Mouse (Mus musculus): ENCODE results near the gene Zfp991. TPM values are rescaled to one million over a fixed set of nuclear protein-coding genes. Genes with fewer than 3 reads are reported as not detected.
"Not testable (repeated sequence)": the region's sequence is repeated elsewhere in the genome, so short reads cannot be mapped to it uniquely, and the experiment has no call there.

Gene Zfp991
- polyA plus RNA-seq (2014; fragmentation: Nextera tagmentation; extraction: Ambion mirVana) = 10.4 and 12.6 TPM in 2 replicates

GRCm38 (mm10) chr4:147131837-147132459 is at the start of gene Zfp991:
Gene Zfp991 (plus strand): TSS chr4:147132038.
- not testable (repeated sequence) for H3K36me3 ChIP-seq (replicated peaks; ENCODE audit: control insufficient read depth, insufficient read depth, low read depth, low read length); H3K27me3 ChIP-seq (ENCODE audit: control insufficient read depth, insufficient read depth, low read length); H3K9ac ChIP-seq (replicated peaks; ENCODE audit: low read length); H3K4me3 ChIP-seq (ENCODE audit: low read depth, low read length); H3K4me2 ChIP-seq (ENCODE audit: low read depth, low read length); H3K9me3 ChIP-seq (replicated peaks; ENCODE audit: control insufficient read depth, low read length); H3K4me1 ChIP-seq (ENCODE audit: control insufficient read depth, insufficient read depth, low read length); ATAC-seq (replicated peaks; ENCODE audit: insufficient number of reproducible peaks, low FRiP score, low TSS enrichment, low read depth); DNase-seq (ENCODE audit: low spot score); H3K27ac ChIP-seq (replicated peaks; ENCODE audit: low read depth, low read length)
- 40% methylated on average over 2 of the region's 15 CpGs for WGBS

- WGBS = 74% methylated on average over 2 of the region's 2 CpGs
Observed at GRCm38 (mm10) chr4:147095641-147096040, 36.2 kb upstream of the Zfp991 start.

GRCm38 (mm10) chr4:147101666-147102626 is 29.9 kb upstream of the Zfp991 start:
- Histone ChIP-seq H3K4me3 (ENCODE audit: low read depth, low read length) (peak overlapping the region; percentile 43), H3K4me2 (ENCODE audit: low read depth, low read length) (peak overlapping the region; percentile 77), H3K9ac (replicated peaks; ENCODE audit: low read length) (peak overlapping the region; percentile 43)
- not testable (repeated sequence) for H3K4me1 ChIP-seq (ENCODE audit: control insufficient read depth, insufficient read depth, low read length); H3K9me3 ChIP-seq (replicated peaks; ENCODE audit: control insufficient read depth, low read length); H3K27ac ChIP-seq (replicated peaks; ENCODE audit: low read depth, low read length); H3K36me3 ChIP-seq (replicated peaks; ENCODE audit: control insufficient read depth, insufficient read depth, low read depth, low read length); H3K27me3 ChIP-seq (ENCODE audit: control insufficient read depth, insufficient read depth, low read length)
- DNase-seq (ENCODE audit: low spot score) = peak; percentile 19
- WGBS = under 1% methylated on average over 78 of the region's 109 CpGs
- ATAC-seq (replicated peaks; ENCODE audit: insufficient number of reproducible peaks, low FRiP score, low TSS enrichment, low read depth) = peak; percentile 85

More at GRCm38 (mm10) chr4:147095641-147096040, 36.2 kb upstream of the Zfp991 start:
- not testable (repeated sequence) for H3K27me3 ChIP-seq (ENCODE audit: control insufficient read depth, insufficient read depth, low read length); H3K9ac ChIP-seq (replicated peaks; ENCODE audit: low read length); H3K36me3 ChIP-seq (replicated peaks; ENCODE audit: control insufficient read depth, insufficient read depth, low read depth, low read length); ATAC-seq (replicated peaks; ENCODE audit: insufficient number of reproducible peaks, low FRiP score, low TSS enrichment, low read depth); H3K4me3 ChIP-seq (ENCODE audit: low read depth, low read length); DNase-seq (ENCODE audit: low spot score); H3K4me2 ChIP-seq (ENCODE audit: low read depth, low read length); H3K4me1 ChIP-seq (ENCODE audit: control insufficient read depth, insufficient read depth, low read length); H3K27ac ChIP-seq (replicated peaks; ENCODE audit: low read depth, low read length); H3K9me3 ChIP-seq (replicated peaks; ENCODE audit: control insufficient read depth, low read length)

- not testable (repeated sequence) for H3K4me2 ChIP-seq (ENCODE audit: low read depth, low read length); H3K9ac ChIP-seq (replicated peaks; ENCODE audit: low read length); H3K4me3 ChIP-seq (ENCODE audit: low read depth, low read length); H3K36me3 ChIP-seq (replicated peaks; ENCODE audit: control insufficient read depth, insufficient read depth, low read depth, low read length); H3K9me3 ChIP-seq (replicated peaks; ENCODE audit: control insufficient read depth, low read length); ATAC-seq (replicated peaks; ENCODE audit: insufficient number of reproducible peaks, low FRiP score, low TSS enrichment, low read depth); H3K27ac ChIP-seq (replicated peaks; ENCODE audit: low read depth, low read length); DNase-seq (ENCODE audit: low spot score); H3K4me1 ChIP-seq (ENCODE audit: control insufficient read depth, insufficient read depth, low read length); H3K27me3 ChIP-seq (ENCODE audit: control insufficient read depth, insufficient read depth, low read length)
- WGBS = 57% methylated on average over 4 of the region's 4 CpGs
Observed at GRCm38 (mm10) chr4:147103814-147104213, 28.0 kb upstream of the Zfp991 start.

- H3K27me3 ChIP-seq (ENCODE audit: control insufficient read depth, insufficient read depth, low read length); DNase-seq (ENCODE audit: low spot score); H3K4me1 ChIP-seq (ENCODE audit: control insufficient read depth, insufficient read depth, low read length); H3K27ac ChIP-seq (replicated peaks; ENCODE audit: low read depth, low read length); H3K4me2 ChIP-seq (ENCODE audit: low read depth, low read length); H3K9me3 ChIP-seq (replicated peaks; ENCODE audit: control insufficient read depth, low read length); H3K36me3 ChIP-seq (replicated peaks; ENCODE audit: control insufficient read depth, insufficient read depth, low read depth, low read length); ATAC-seq (replicated peaks; ENCODE audit: insufficient number of reproducible peaks, low FRiP score, low TSS enrichment, low read depth); H3K4me3 ChIP-seq (ENCODE audit: low read depth, low read length); H3K9ac ChIP-seq (replicated peaks; ENCODE audit: low read length): not testable (repeated sequence)
- 69% methylated on average over 2 of the region's 3 CpGs for WGBS
Observed at GRCm38 (mm10) chr4:147117839-147118238, 14.0 kb upstream of the Zfp991 start.

GRCm38 (mm10) chr4:147122286-147122685 is 9.6 kb upstream of the Zfp991 start:
- 68% methylated on average over 1 of the region's 1 CpGs for WGBS

GRCm38 (mm10) chr4:147123797-147124196 is 8.0 kb upstream of the Zfp991 start:
- DNase-seq (ENCODE audit: low spot score) = peak; percentile 0
- not testable (repeated sequence) for H3K9me3 ChIP-seq (replicated peaks; ENCODE audit: control insufficient read depth, low read length); H3K4me1 ChIP-seq (ENCODE audit: control insufficient read depth, insufficient read depth, low read length); ATAC-seq (replicated peaks; ENCODE audit: insufficient number of reproducible peaks, low FRiP score, low TSS enrichment, low read depth); H3K27ac ChIP-seq (replicated peaks; ENCODE audit: low read depth, low read length); H3K27me3 ChIP-seq (ENCODE audit: control insufficient read depth, insufficient read depth, low read length); H3K36me3 ChIP-seq (replicated peaks; ENCODE audit: control insufficient read depth, insufficient read depth, low read depth, low read length); H3K4me2 ChIP-seq (ENCODE audit: low read depth, low read length); H3K4me3 ChIP-seq (ENCODE audit: low read depth, low read length); H3K9ac ChIP-seq (replicated peaks; ENCODE audit: low read length)

More at GRCm38 (mm10) chr4:147122286-147122685, 9.6 kb upstream of the Zfp991 start:
- H3K4me3 ChIP-seq (ENCODE audit: low read depth, low read length); H3K27me3 ChIP-seq (ENCODE audit: control insufficient read depth, insufficient read depth, low read length); H3K9ac ChIP-seq (replicated peaks; ENCODE audit: low read length); H3K27ac ChIP-seq (replicated peaks; ENCODE audit: low read depth, low read length); H3K4me2 ChIP-seq (ENCODE audit: low read depth, low read length); H3K9me3 ChIP-seq (replicated peaks; ENCODE audit: control insufficient read depth, low read length); ATAC-seq (replicated peaks; ENCODE audit: insufficient number of reproducible peaks, low FRiP score, low TSS enrichment, low read depth); DNase-seq (ENCODE audit: low spot score); H3K36me3 ChIP-seq (replicated peaks; ENCODE audit: control insufficient read depth, insufficient read depth, low read depth, low read length); H3K4me1 ChIP-seq (ENCODE audit: control insufficient read depth, insufficient read depth, low read length): not testable (repeated sequence)

Measured in embryonic facial prominence, embryonic 11.5 days (tissue).